Mouse (Mus musculus): ENCODE data around the gene Tbx22. TPM values are rescaled to one million over a fixed set of nuclear protein-coding genes. Genes with fewer than 3 reads are reported as not detected.

The Tbx22 gene
- not detected in 2 replicates for polyA plus RNA-seq (2015; fragmentation: Nextera tagmentation; extraction: Ambion mirVana)

- 66% methylated on average over 2 of the region's 2 CpGs for WGBS
- H3K27me3 ChIP-seq: no peaks in the 10 kb centered on the region
- H3K4me3 ChIP-seq: no peak within 1 kb of the TSS
- no peak within 1 kb of the TSS for H3K4me2 ChIP-seq
- no peak within 1 kb of the TSS for H3K27ac ChIP-seq
- H3K4me1 ChIP-seq: no peaks in the 10 kb centered on the region
- no peaks in the 10 kb centered on the region for H3K36me3 ChIP-seq (ENCODE audit: poor library complexity, severe bottlenecking)
- H3K9me3 ChIP-seq (replicated peaks): no peaks in the 10 kb centered on the region
- no peak for ATAC-seq
- no peak within 1 kb of the TSS for H3K9ac ChIP-seq
Measured at GRCm38 (mm10) chrX:107667664-107668063, at the start of gene Tbx22. Gene Tbx22, plus strand, starts transcription at chrX:107667964.

- no peaks in the 10 kb centered on the region for H3K4me1 ChIP-seq
- no peak for ATAC-seq
- H3K4me3 ChIP-seq: no peak overlapping the region
- no peaks in the 10 kb centered on the region for H3K9me3 ChIP-seq (replicated peaks)
- H3K27me3 ChIP-seq: no peaks in the 10 kb centered on the region
- no peaks in the 10 kb centered on the region for H3K36me3 ChIP-seq (ENCODE audit: poor library complexity, severe bottlenecking)
- no peak overlapping the region for H3K9ac ChIP-seq
- H3K27ac ChIP-seq: no peak overlapping the region
- H3K4me2 ChIP-seq: no peak overlapping the region
- WGBS: 29% methylated on average over 1 of the region's 1 CpGs
Measured at GRCm38 (mm10) chrX:107668677-107669076, 913 bp downstream of the Tbx22 start.

GRCm38 (mm10) chrX:107679203-107679602 lies 11.4 kb downstream of the Tbx22 start:
- Histone ChIP-seq H3K36me3 (ENCODE audit: poor library complexity, severe bottlenecking) (no peaks in the 10 kb centered on the region), H3K9me3 (replicated peaks) (no peaks in the 10 kb centered on the region), H3K4me3 (peak overlapping the region; percentile 24), H3K27me3 (peaks cover 26% of the 10 kb centered on the region; the same call in 1 of the 2 replicates), H3K4me1 (no peaks in the 10 kb centered on the region), H3K9ac (no peak overlapping the region), H3K4me2 (peak overlapping the region; percentile 54), H3K27ac (no peak overlapping the region)
- 11% methylated on average over 10 of the region's 10 CpGs for WGBS
- ATAC-seq: peak; percentile 53; the same call in 1 of the 2 replicates

GRCm38 (mm10) chrX:107708584-107708983 lies 40.8 kb downstream of the Tbx22 start:
- Histone ChIP-seq H3K27ac (no peak overlapping the region), H3K9ac (no peak overlapping the region), H3K4me3 (no peak overlapping the region), H3K36me3 (ENCODE audit: poor library complexity, severe bottlenecking) (no peaks in the 10 kb centered on the region), H3K4me1 (no peaks in the 10 kb centered on the region), H3K4me2 (no peak overlapping the region), H3K9me3 (replicated peaks) (no peaks in the 10 kb centered on the region), H3K27me3 (no peaks in the 10 kb centered on the region)
- ATAC-seq: no peak
- 95% methylated on average over 1 of the region's 1 CpGs for WGBS

- WGBS: 39% methylated on average over 1 of the region's 1 CpGs
- H3K27ac ChIP-seq: no peak overlapping the region
- no peaks in the 10 kb centered on the region for H3K36me3 ChIP-seq (ENCODE audit: poor library complexity, severe bottlenecking)
- no peaks in the 10 kb centered on the region for H3K27me3 ChIP-seq
- no peaks in the 10 kb centered on the region for H3K9me3 ChIP-seq (replicated peaks)
- H3K4me3 ChIP-seq: no peak overlapping the region
- H3K4me2 ChIP-seq: no peak overlapping the region
- no peak overlapping the region for H3K9ac ChIP-seq
- no peaks in the 10 kb centered on the region for H3K4me1 ChIP-seq
- no peak for ATAC-seq
Measured at GRCm38 (mm10) chrX:107723541-107723940, 55.8 kb downstream of the Tbx22 start.

Other genes starting within 250 kb of the Tbx22 start
- gene Tent5d, start 124.6 kb downstream of the Tbx22 start, polyA plus RNA-seq (2015; fragmentation: Nextera tagmentation; extraction: Ambion mirVana): not detected in 2 replicates
- 12.9 and 13.6 TPM in 2 replicates for gene 2610002M06Rik, start 148.4 kb downstream of the Tbx22 start, polyA plus RNA-seq (2015; fragmentation: Nextera tagmentation; extraction: Ambion mirVana)